Mouse (Mus musculus): ENCODE measurements at regions not wholly inside any gene's neighbourhood (a gene's known extent, or its start where the extent isn't known, plus 50 kb on each side); places are given as distances from the start of the nearest gene placed in this dataset.

- DNase-seq (ENCODE audit: low spot score) = no peak
Measured at GRCm38 (mm10) chr3:58089344-58090139, 241.7 kb upstream of the Pfn2 start.

- DNase-seq (ENCODE audit: low spot score) = no peak
Measured at GRCm38 (mm10) chr3:58090396-58090795, 242.5 kb upstream of the Pfn2 start.

DNA sequence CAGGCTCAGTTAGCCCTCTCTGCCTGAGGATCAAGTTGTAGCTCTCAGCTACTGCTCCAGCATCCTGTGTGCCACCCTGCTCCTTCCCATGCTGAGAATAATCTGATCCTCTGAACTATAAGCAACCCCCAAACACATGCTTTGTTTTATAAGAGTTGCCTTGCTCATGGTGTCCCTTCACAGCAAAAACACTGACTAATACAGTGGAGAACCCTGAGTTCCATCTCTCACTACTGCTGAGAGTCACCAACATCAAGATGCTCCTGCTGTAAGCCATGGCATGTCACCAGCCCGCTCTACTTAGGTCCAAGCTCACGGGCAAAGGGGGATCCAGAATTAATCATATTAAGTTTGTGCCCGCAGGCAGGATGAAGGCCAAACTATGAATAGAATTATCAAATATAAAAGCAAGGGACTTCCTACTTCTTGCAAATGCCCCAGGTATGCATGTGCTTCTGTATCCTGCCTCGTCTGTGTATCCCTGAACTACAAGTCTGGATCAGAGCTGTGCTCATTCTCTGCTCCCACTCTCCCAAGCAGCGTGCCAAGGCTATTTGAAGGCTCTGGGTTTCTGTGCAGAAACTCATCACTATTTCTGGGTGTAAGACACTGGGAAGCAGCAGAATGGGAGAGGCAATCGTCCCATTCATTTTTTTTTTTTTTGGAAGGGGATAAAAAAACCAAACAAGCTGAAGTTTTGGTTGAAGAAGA lies 243.7 kb upstream of the Pfn2 start:
- DNase-seq (ENCODE audit: low spot score) = no peak

- no peak for DNase-seq (ENCODE audit: low spot score)
Measured at GRCm38 (mm10) chr3:58110911-58111476, 263.1 kb upstream of the Pfn2 start.

DNA sequence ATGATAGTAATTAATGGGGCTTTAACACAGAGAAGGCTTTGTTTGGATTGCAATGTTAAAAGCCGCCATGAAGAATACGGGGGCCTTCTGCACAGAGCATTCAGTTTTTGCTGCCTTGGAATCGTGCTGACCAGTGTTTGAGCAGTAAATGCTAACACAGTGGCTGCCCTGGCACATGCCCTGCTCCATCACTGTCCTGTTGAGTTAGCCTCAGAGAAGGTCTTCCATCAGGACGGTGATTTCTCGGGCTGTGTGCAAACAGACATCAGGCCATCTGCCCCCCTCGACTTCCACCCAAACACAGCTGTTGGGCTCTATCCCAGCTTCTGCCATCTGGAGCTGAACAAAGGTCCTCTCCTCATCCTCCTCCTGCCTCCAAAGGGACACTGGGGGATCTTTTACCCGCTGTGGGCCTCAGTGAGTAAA lies 264.6 kb upstream of the Pfn2 start:
- DNase-seq (ENCODE audit: low spot score) = no peak

DNA sequence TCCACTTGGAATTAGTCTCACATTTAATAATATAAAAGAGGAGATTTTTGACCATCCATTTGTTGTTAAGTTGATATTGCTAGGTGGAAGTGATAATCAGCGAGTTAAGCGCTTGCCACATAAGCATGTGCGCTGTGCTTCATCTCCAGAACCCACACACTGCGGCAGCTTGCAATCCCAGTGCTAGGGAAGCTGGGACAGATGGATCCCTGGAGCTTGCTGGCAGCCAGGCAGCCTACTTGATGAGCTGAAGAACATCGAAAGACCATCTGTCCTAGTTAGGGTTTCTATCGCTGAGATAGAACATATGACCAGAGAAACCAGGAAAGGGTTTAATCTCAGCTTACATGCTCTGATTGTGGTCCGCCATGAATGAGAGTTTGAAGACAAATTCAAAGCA lies 266.1 kb upstream of the Pfn2 start:
- DNase-seq (ENCODE audit: low spot score) = no peak

DNA sequence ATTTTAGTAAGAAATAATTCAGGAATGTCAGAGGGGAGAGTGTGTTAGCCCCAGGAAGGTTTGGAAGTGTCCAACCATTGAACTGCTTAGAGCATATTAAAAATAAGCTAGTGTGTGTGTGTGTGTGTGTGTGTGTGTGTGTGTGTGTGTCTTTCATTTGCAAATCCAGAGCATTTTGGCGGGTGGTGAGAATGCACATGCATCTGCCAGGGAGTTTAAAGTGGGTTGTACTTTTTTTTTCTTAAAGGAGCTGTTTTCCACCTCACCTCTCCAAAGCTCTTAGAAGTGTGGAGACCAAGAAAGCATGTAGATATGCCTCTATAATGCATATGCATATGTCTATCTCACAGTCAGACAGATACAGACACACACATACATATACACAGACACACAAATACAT lies 267.6 kb upstream of the Pfn2 start:
- DNase-seq (ENCODE audit: low spot score) = no peak

DNA sequence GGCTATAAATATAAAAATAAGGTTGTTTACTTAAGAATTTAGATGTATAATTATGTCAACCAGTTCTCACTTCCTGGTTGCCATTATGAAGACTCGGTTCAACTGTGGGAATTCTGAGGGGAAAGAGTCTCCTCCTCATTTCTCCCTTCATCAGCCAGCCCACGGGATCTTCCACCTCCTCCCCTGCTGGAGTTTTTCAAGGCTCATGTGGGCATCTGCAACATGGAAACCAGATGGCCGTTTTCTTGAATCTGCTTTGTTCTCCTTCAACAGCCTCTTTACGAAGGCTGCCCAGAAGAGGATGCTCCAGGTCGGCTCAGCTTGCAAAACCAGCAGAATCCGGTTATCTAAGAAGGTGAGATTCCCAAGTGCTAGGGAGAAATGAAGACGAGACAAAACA lies 269.0 kb upstream of the Pfn2 start:
- no peak for DNase-seq (ENCODE audit: low spot score)

DNA sequence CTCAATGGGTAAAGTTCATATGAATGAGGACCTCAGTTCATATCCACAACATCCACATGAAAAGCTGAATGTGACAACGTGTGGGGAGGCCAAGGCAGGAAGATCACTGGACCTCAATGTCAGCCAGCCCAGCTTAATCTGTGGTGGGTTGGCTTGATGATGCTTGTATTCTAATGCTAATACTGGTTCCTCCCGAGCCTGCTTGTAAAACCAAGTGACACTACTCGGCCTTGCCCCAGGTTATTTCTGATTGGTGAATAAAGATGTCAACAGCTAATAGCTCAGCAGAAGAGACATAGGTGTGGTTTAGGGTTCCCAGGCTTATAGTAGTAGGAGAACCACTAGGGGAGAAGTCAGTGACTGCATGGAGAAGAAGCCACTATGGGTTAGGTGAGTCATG lies 272.2 kb upstream of the Pfn2 start:
- DNase-seq (ENCODE audit: low spot score) = no peak

- DNase-seq (ENCODE audit: low spot score) = peak; percentile 70
Measured at GRCm38 (mm10) chr3:58122456-58123359, 274.8 kb upstream of the Pfn2 start.

GRCm38 (mm10) chr3:58123396-58124077 lies 275.7 kb upstream of the Pfn2 start:
- no peak for DNase-seq (ENCODE audit: low spot score)

DNA sequence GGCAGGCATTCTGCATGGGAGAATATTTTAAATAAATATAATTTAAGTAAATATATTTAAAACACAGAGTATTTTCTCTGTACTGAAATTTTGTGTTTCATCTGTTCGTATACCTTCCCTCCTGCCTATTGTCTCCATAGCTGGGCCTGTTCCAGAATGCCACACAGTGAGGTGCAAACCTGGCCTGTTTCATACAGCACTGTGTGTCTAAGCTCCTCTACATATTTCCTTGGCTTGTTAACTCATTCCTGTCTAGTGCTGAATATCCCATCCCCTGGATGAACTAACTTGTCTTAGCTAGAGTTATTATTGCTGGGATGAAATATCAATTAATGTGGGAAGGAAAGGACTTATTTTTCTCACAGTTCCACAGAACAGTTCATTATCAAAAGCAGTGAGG lies 277.0 kb upstream of the Pfn2 start:
- no peak for DNase-seq (ENCODE audit: low spot score)

GRCm38 (mm10) chr3:58126996-58127395 lies 279.1 kb upstream of the Pfn2 start:
- DNase-seq (ENCODE audit: low spot score) = no peak

DNA sequence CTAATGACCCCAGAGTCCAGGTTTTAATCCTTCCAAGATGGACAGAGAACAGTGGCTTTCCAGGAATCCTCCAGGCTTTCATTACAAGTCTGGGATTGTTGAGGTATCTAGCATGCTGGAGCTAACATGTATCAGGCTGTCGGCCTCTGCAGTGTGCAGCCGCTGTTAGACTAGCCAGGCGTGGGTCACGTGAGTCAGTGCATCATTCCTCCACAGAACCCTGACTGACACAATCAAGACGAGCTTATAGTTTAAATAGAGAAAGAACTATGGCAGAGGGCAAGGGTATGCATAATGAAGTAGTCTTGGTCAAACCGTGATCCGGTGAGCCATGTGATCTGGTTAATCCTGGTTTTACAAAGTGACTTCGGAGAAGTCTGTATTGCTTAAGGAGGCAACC lies 280.2 kb upstream of the Pfn2 start:
- DNase-seq (ENCODE audit: low spot score) = no peak

- DNase-seq (ENCODE audit: low spot score) = no peak
Measured at GRCm38 (mm10) chr3:58129358-58129903, 281.6 kb upstream of the Pfn2 start.

DNA sequence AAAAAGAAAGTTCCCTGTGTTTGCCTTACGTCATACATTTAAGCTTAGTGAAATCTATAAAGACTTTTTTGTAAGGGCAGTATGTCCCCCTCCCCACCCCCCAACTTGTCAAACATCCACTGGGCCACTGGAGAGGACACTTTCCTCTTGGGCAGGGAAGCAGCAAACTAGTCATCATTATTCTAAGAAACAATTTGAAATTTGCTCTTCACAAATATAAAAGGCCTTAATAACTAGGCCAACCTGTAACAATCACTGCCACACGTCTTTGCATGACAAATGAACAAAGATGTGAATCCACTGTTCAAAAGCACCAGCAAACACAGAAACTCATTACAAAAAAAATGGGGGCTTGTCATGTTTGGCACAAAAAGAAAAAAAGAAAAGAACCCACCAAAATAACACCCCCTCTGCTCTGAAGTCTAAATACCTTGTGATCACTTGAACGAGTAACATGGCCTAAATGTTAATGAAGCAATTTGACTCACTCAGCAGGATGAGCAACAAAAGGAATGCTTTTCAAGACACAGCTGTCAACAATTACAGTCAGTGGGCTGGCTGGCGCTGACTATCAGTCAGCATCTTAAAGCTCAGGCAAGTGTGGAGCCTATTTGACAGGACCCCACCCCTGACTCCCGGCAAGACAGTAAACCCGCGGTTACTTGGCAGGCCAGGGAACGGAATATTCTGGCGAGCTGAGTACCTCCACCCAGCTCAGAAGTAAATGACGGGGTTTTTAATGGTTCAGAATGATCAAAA lies 278.7 kb upstream of the Tsc22d2 start:
- no peak for DNase-seq (ENCODE audit: low spot score)

- DNase-seq (ENCODE audit: low spot score) = peak; percentile 28
Measured at GRCm38 (mm10) chr3:58138726-58139585, 275.6 kb upstream of the Tsc22d2 start.

- DNase-seq (ENCODE audit: low spot score) = no peak
Measured at GRCm38 (mm10) chr3:58146108-58146507, 268.4 kb upstream of the Tsc22d2 start.

GRCm38 (mm10) chr3:58146762-58147161 lies 267.8 kb upstream of the Tsc22d2 start:
- no peak for DNase-seq (ENCODE audit: low spot score)

GRCm38 (mm10) chr3:58153141-58153540 lies 261.4 kb upstream of the Tsc22d2 start:
- no peak for DNase-seq (ENCODE audit: low spot score)

All from ovary, postnatal 36 days (tissue).